Mouse (Mus musculus) cerebellum, postnatal 4 days (tissue): ENCODE measurements at regions not wholly inside any gene's neighbourhood (a gene's known extent, or its start where the extent isn't known, plus 50 kb on each side); places are given as distances from the start of the nearest gene placed in this dataset.

ENCODE experiments used
- DNase-seq, 2 experiments: peaks; one replicate each; pipeline ENCODE4 v3.0.0; 2022; ENCODE audit warnings: low spot score in 2 of 2, mixed read lengths in 1 of 2

DNA sequence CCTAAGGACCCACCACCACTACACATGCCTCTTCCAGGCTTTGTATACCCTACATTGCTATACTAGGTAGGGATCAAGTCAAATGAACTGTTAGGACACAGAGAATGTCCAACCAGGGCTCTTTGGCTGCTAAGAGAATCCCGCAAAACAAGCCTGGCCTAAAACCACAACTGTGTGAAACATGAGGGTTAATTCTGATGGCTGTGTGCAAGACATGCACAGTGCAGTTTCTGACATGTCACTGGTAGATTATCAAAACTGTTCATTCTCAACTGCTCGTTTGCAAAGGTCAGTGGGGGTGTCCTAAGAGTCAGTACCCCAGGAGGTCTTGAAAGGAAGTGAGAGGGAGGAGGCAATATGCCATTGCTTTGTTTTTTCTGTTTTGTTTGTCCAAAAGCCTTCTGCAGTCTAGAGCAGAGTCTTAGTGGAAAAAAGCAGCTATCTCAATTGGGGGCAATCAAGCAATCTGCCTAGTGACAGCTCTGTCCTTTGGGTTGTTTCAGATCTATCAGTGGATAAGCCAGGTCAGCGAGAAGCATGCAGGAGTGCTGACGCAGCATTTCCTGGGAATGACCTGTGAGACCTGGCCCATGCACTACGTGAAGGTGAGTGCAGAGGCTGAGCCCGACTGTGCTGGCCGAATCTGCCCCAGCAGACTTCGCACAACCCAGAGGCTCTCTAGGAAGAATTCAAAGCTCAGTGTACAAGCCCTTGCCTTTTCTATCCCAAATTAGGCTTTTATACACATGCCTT is 151.3 kb upstream of the 4933402D24Rik start:
- no peak for DNase-seq

DNA sequence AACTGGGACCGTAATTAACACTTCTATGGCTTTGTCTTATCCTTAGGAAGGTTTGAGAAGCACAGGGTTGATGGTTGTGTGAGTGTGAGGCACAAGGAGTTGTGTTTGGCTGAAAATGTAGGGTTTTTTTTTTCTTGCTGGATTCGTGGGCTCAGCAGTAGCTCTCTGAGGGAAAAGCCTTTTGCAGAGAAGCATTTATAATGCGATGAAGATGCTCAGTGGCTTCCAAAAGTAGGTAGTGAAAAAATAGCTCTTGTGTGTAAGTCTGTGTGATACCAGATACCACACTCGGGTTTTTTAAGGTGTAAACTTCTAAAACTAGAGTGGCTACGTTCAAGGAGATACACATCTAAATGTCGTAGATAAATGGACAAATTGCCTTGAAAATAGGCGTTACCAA is 149.1 kb upstream of the 4933402D24Rik start:
- no peak for DNase-seq

DNA sequence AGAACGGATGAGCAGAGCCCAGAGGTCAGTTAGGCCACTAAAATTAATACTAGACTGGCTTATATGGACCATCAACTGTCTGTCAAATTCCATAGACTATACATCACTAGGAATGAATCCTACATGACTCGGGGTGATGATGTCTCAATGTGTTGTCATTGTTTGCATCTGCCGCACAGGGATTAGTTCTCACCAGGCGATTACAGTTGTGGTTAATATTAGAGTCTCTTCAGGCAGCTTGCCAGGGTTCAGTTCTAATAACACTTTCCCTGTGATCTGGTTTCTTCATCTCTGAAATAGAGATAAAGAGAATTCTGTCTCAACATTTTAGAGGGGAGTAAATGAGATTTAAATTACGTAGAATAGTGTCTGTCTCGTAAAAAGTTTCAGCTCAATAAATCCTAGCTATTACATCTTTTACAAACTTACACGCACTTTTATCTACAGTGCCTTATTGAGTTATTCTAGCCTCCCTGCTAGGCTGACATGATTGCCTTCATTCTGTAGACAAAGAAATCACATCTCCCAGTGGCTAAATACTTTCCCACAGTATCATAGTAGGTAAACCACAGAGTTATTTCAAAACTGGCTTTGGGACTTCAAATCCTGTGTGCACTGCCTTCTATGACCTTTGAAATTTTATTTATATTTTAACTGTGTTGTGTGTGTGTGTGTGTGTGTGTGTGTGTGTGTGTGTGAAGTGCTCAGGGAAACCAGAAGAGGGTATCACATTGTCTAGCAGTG is 148.0 kb upstream of the 4933402D24Rik start:
- DNase-seq = no peak

DNA sequence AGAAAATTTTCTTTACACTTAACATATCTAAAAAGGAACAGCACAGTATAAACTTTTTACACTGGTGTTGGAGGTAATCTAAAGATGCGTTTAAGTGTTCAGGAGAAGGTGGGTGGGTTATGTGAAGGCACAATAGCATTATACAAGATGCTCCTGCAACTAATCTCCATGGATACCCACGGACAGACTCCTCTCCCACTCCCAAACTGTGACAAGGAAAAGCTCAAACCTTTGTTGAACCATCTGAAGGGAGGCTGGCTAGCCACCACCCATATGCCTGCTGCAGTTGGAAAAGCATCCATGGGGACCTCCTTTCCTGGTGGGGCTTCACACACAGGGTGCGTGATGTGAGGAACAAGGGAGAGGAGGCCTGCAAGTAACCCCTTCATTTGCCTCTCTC is 141.7 kb upstream of the 4933402D24Rik start:
- no peak for DNase-seq

DNA sequence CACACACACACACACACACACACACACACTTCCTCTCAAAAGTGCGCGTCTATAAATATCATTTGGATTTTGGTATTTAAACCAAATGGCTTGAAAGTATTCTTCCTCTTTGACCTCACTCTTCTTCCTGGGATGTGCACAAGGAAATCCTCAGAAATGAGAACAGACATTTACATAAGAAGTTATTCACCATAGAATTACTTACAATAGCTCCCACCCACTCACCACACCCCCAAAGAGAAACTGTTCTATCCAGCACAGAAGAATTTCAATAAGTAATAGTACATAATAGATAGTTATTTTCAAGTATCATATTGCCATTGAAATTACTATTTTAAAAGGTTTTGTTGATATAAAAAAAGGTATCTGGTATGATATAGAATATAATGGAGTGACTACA is 140.1 kb upstream of the 4933402D24Rik start:
- no peak for DNase-seq

DNA sequence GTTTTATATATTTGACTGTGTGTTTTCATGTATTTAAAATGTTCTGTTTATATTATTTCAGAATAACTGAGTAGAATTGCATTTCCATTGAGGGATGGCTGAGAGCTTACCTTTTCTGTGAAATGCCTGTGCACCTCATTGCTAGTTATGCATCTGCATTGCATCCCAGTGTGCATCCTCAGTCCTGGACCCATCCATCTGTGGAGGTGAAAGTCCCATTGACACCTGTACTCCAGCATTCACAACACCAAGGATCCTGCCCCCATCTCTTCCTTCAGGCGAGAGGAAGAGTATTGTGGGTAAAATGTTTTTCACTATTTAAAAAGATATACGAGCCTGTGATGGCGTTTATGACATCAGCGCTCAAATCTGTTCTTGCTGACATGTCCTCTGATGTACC is 134.6 kb upstream of the 4933402D24Rik start:
- DNase-seq = no peak

DNA sequence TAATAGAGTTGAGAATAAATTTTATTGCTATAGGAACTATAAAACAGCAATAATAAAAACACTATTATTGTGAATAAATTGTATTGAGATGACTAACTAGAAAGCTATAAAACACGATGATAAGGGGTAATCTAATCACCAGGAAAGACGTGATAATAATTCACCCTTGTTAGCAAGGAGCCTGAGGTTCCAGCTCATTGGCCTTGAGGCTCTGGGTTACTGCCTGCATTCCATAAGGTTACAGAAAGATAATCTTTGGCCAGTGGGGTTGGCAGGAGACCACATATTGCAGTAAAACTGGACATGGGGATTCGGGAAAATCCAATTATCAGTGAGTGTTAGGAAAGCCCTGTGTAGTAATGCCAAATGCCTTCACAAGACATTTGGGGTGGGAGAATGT is 134.1 kb upstream of the 4933402D24Rik start:
- DNase-seq = no peak

DNA sequence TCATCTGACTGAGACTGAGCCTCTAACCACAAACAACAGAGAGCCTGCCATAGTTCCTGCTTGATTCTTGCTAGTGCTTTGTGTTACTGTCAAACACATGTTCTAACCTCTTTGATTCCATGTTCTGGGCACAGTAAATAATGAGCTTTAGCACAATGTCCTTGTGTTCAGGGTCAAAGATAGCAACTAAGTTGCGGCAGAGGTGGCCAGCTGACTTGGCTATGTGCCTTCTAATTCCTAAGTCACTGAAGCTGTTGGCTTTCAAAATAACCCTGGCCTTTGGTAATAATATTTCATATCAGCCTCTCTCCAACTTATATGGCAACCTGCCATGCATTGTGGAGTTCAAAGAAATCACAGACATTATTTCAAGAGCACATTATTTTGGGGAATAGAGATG is 133.3 kb upstream of the 4933402D24Rik start:
- DNase-seq = no peak

DNA sequence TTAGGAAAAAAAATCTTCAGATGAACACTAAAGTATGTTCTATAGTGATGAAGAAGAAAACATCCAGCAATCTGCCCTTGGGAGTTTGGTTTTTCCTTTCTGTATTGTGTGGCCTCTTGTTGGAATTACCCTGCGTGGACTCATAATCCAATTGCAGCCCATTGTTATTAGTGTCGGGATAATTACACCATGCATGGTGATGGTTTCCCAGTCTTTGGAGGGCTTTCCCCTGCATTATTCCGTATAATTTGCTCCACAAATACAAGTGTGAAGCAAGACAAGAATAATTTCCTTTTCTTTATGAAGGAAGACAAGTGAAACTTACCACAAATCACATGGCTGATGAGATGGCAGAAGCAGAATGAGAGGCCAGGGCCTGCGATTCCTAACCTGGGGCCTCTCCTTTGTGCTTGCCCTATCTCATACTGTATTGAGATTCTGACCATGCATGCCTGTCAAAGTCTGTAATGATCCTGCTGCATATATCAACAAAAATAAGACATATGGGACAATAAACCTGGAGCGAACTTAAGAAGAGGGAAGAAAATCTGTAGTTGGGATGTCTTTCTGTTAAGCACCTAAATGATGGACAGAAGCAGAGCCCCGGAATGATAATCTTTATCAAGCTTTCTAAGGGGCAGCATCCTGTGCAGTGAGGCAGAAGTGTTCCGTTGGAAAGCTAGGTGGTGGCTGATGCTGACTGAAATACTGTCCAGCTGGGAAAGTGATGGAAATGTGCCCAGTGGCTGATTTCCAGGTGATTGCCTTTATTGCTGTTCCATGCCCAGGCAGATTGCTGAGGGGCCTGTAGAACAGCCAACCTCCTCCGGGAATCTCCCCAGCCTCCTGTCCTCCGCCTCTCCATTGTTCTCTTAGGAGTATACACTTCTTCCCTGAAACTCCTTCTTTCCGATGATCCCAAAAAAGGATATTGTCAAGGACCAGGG is 130.8 kb upstream of the 4933402D24Rik start:
- peak; percentile 23 to 79 for DNase-seq

DNA sequence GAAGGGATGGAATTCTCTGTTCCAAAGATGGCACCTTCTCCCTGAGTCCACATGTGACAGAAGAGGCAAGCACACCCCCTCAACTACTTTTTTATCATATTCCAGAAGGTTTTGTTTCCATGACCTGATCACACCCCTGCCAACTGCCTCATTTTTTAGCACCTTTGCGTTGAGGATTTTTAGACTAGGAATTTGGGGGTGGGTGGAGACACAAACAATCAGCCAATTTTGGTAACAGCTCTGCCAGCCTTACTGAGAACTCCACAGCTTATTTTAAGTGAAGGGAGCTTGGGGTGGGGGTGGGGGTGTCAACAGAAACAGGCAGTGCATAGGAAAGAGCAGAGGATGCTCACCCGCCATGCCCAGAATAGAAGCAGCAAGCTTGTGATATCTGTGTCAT is 129.7 kb upstream of the 4933402D24Rik start:
- DNase-seq = no peak

DNA sequence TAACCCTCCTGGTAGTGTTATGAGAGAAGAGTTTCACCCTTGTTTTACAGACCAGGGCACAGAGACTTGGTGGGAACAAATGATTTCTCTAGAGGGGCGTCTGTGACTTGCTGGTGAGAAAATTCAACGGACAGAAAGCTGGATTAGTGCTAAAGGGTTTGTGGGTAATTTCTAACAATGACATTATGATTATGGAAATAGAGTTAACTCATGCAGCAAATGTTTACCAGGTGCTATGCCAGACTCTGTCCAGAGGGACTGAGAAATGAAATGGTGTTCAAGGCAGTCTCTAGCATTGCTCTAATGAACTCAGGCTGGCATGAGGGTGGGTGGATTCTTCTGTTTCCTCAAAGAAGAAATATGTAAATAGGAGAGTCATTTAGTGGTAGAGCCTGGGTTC is 128.5 kb upstream of the 4933402D24Rik start:
- no peak for DNase-seq

DNA sequence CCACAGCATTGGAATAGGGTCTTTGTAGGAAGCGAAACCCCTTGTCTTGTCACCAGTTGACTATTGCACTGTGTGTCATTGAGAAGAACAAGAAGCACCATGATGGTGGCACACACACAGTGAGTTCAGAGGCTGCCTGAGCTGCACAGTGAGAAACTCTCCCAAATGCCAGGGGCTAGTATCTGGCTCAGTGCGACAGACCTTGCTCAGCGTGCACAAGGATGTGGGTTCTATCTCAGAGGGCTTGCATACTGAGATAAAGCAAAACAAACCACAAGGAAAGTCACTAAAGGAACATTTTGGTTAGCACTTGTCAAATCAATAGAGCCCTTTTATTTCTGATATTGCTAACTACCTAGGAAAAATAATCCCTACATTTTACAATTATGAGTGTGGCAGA is 110.5 kb upstream of the 4933402D24Rik start:
- no peak for DNase-seq

DNA sequence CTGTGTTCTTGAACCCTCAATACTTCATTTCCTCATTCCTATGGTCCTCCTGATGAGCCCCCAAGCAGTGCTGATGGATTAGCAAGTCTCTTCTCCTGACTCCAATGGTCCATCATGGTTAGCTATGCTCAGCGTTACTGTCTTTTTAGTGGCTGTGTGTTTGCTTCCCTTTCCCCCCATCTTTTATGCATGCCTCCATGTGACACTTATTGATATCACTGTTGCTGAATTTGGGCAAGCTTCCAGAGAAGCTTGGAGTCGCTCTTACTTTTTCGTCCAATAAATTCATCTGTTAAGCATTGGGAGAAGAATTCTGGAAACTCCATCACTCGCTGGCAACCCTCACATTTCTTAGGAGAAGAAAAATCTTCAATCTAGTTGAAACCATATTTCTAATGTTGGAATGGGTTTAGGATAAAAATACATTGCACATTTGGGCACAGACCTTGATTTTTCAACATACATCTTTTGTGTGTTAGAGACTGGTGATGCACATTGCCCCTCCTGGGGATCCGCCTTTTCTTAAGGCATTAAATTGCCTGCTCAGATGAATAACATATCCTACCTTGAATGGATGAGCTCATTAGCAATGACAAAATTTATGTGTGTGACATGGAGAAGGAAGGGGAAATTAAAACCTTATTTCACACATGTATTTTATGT is 107.7 kb upstream of the 4933402D24Rik start:
- DNase-seq = no peak

DNA sequence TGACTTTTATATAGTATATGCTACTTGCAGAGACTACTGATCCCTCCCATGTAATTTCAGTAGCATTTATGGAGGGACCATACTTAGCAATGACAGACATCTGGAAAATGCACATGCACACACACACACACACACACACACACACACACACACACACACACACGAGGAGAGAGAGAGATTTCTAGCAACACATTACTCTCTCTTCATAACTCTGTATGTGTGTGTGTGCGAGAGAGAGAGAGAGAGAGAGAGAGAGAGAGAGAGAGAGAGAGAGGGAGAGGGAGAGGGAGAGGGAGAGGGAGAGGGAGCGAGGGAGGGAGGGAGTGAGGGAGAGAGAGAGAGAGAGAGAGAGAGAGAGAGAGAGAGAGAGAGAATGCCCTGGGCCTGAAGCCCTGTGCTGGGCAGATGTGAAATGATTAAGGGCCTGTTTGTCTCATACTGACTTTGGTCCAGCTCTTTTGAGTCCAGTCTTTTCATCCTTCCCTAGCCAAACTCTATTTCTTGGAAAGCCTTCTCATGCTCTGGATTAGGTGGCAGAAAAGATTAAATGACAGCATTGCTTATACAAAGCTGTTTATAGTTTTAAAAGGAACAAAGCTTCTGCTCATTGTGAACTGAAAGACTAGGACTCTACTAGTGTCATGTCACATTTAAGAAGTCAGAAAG is 106.4 kb upstream of the 4933402D24Rik start:
- no peak for DNase-seq

DNA sequence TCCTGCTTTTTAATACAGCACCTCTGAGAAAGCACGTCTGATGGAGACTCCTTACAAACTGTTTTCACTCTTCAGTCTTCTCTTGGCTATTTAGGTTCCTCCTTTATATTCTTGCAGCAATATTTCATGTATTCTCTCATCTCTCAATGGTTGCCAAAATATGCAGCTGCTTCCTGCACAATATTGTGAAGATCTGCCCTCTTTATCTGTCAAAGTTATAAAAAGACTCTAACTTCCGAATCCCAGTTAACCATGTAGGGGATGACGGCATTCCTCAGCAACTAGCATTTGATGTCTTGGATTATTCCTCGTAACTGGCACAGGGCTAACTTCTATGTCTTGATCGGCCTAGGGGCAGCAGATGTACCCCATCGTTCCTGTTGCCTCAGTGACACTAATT is 102.8 kb upstream of the 4933402D24Rik start:
- DNase-seq = no peak

DNA sequence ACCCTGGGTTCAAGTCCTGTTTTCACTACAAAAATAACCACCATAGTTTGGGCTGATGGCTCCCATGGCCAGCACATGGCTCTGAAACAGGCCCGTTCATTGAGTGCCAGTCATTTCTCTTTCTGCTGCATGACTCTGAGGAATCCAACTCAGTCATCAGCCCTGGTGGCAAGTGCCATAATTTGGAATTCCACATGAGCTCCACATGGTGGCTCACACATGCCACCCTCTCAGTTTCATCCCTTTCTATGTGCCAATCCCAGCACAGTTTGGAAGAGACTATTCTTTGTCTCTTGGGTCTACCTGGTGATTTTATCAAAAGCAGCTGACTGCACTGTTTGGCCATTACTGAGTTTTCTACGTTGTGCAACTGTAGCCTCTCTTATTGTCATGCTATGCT is 100.3 kb upstream of the 4933402D24Rik start:
- DNase-seq = no peak

DNA sequence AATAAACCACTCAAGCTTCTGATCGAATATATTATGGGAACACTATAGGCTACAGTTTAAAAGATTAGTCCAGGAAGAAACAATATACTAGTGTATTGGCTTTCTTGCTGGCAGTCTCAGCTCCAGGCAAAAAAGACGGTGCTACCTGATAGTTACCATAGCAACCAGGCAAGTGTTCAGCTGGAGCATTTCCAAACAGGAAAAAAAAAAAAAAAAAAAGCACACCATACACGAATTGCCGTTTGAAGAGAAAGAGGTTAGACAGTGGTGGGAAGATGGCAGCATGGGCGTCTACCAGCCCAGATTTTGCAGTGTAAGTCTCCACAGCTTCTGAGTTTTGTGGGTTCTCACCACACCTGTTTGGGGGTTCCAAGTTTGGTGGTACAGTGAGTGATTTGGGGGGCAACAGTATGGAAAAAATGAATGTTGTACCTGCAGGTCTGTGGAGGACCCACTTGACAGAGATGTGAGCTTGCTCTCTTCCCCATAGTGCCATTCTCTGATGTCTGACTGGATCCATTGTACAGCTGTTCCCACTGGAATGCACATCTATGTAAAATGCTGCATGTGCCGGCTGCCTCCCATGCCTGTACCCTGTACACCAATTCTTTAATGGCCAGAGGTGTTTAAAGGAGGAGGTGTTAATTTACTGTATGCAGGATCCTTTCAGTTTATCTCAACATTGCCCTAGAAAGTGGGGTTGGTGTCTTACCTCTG is 89.0 kb upstream of the 4933402D24Rik start:
- peak in 1 of 2 experiments; percentile 4 for DNase-seq

DNA sequence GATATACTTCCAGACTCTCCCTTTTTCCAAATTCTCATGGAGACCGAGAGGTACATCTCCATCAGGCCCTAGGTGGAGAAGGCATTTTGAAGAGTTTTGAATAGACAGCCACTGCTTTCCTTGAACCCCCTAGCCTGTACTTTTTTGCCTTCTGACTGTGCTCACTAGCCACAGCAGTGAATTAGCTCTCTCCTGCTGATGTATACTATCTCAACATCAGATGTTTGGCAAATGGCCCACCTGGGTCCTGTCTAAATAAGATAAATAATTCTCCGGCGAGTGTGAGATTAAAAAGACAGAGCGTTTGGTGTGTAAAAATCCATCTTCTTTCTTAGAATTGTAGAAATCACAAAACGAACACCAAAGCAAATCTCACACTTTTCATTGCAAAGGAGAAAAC is 88.4 kb upstream of the 4933402D24Rik start:
- DNase-seq = no peak

DNA sequence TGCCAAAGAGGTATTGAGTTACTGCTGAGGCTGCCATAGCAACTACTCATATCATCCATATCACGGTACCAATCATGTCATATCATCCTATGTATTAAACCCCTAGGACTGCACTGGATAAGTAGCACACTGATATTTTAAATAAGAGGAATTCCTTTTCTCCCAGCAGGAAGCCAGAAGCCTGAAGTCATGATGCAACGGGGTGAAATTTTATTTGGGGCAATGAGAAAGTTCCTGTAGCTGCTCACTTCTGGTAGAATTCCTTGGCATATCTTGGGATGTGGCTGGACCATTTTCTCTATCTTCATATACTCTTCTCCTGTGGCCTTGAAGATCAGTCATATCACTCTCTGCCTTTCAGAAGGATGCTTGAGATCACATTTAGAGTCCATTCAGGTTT is 87.3 kb upstream of the 4933402D24Rik start:
- no peak for DNase-seq

DNA sequence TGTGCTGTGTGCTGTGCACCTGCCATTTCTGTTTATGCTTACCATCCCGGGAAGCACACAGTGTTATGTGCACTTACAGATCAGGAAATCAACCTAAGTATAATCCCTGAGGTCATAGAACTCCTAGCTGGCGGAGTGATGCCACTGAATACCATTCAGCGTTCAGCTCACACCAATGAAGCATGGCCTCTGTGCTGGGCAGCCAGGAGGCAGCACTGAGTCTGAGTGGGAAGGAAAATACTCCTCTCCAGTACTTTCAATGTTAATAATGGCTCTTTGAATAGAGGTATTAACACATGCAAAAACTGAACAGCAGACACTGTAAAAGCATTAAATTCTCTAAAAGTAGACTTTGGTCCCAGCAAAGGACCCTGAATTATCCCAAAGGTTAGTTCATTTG is 85.7 kb upstream of the 4933402D24Rik start:
- DNase-seq = peak in 1 of 2 experiments; percentile 5
